Mouse (Mus musculus) adrenal gland, postnatal 14 days (tissue): ENCODE results near the gene Ccdc90b. TPM values are rescaled to one million over a fixed set of nuclear protein-coding genes. Genes with fewer than 3 reads are reported as not detected.

Experiments used
- total RNA-seq: library from RNA; stranded (reverse); gene quantifications from 2 replicates; pipeline ENCODE4 v1.2.3, GENCODE M21; 2021

Gene Ccdc90b
- total RNA-seq, 1 experiment from 2014 or later = 36.3 TPM

Other genes with a start within 250 kb of the Ccdc90b start
- gene Ankrd42, start 76.0 kb downstream of the Ccdc90b start, total RNA-seq = 6.2 and 7.0 TPM in 2 replicates
- gene Pcf11, start 108.8 kb downstream of the Ccdc90b start, total RNA-seq = 48.8 and 53.3 TPM in 2 replicates
- gene Rab30, start 180.5 kb downstream of the Ccdc90b start, total RNA-seq = 6.4 and 6.8 TPM in 2 replicates